Mouse (Mus musculus) MEL-GATA-1-ER (cell line): ENCODE measurements around the gene 2610318N02Rik.
"Not testable (repeated sequence)": the region's sequence is repeated elsewhere in the genome, so short reads cannot be mapped to it uniquely, and the experiment has no call there.

ENCODE experiments used
- DNase-seq: peaks from one replicate; pipeline ENCODE4 v3.0.0-alpha.2; 2012; ENCODE audit warnings: low read depth; ENCODE audit errors: extremely low read depth

The 2610318N02Rik gene

GRCm38 (mm10) chr16:17124871-17125520 is at the start of gene 2610318N02Rik:
TSS of gene 2610318N02Rik (minus strand) at chr16:17125167.
- peak; percentile 92 for DNase-seq

- no peak for DNase-seq
These were observed 43.1 kb upstream of the 2610318N02Rik start for GRCm38 (mm10) chr16:17168049-17168448.

DNA sequence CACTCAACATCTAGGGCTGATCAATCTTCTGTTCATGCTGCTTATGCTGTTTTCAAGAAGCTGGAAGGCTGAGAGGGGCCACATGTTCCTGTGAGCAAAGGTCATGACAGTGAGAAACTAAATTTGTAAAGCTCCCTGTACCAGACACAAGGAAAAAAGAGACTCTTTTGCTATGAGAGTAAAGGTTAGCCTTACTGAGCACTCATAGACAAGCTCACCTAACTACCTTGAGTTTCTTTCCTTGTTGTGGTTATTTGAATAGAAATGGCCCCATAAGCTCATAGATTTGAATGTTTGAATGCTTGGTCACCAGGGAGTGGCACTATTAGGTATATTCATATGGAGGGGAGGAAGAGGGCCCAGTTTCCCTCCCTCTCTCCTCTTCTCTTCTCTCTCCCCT is 42.2 kb upstream of the 2610318N02Rik start:
- DNase-seq, result no peak

DNA sequence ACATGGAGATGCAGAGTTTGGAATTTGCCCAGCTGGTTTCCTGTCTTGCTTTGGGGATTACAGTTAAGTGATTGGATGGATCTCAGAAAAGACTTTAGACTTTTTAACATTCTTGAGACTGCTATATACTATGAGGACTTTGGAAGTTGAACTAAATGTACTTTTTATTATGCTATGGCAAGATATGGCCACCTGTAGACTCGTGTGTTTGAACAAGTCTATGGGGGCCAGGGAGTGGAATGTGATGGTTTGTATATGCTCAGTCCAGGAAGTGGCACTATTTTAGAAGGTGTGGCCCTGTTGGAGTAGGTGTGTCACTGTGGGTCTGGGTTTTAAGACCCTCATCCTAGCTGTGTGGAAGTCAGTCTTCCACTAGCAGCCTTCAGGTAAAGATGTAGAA is 40.5 kb upstream of the 2610318N02Rik start:
- not testable (repeated sequence) for DNase-seq

GRCm38 (mm10) chr16:17154346-17154745 is 29.4 kb upstream of the 2610318N02Rik start:
- DNase-seq, result no peak

- no peak for DNase-seq
These were observed 26.9 kb upstream of the 2610318N02Rik start for GRCm38 (mm10) chr16:17151874-17152273.

DNA sequence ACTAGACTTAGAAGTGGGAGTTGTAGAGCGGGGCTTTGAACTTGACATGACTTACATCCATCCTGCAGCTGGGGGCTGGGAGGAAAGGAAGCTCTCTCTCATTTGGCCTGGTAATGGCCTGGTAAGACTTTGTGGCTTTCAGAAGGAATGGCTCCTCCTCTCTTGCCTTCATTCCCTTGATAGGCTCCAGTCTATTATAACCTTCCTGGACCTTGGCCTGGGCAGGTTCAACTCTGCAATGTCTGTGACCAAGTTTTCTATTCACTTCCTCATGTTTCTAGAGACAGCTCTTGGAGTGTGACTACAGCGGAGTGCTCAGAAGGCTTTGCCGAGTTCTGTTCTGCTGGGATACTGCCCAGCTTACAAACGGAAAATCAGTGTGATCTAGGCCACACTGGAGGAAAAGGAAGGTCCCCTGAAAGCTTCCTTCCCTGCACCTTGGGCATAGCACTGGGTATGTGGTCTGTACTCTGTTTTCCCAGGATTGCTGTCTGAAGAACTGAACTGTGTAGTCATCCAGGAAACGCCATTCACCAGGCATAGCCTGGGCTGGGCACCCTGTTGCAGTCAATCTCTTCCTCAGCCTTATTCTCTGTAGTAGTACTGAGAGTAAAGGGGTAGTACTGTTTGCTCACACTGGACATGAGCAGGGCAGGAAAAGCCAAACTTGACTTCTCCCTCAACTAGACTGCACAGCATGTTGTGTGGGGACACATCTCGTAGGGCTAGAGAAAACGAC is 25.7 kb upstream of the 2610318N02Rik start:
- no peak for DNase-seq

- peak; percentile 54 for DNase-seq
These were observed 23.1 kb upstream of the 2610318N02Rik start for GRCm38 (mm10) chr16:17148084-17148483.

DNA sequence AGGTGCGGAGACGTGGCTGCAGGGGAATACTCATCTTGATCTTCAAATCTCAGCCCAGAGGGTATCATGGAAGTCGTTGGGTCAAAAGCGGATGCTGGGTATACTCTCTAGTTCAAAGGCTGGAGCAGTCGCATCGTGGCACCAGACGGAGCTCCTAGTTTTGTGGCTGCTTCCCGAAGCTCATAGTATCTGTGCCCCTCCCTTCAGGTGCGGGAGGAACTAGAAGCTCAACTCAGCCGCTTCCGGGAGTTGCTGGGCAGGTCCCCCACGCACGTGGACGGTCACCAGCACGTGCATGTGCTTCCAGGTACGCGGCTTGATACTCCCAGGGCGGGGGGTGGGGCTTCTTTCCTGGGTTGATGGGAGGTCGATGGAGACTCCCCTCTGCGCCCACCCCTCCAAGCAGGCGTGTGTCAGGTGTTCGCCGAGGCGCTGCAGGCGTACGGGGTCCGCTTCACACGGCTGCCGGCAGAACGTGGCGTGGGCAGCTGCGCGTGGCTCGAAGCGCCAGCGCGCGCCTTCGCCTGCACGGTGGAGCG is 22.5 kb upstream of the 2610318N02Rik start:
- DNase-seq, result peak; percentile 48

- DNase-seq, result peak; percentile 77
These were observed 21.8 kb upstream of the 2610318N02Rik start, which contains the start of gene Ccdc116 for GRCm38 (mm10) chr16:17146772-17147235. TSS of gene Ccdc116 (minus strand) at chr16:17147229.

GRCm38 (mm10) chr16:17144339-17144738 is 19.4 kb upstream of the 2610318N02Rik start, which contains the start of gene Ydjc:
TSS of gene Ydjc (plus strand) at chr16:17144621.
- DNase-seq, result peak; percentile 69

- no peak for DNase-seq
These were observed 12.4 kb upstream of the 2610318N02Rik start for GRCm38 (mm10) chr16:17137355-17137754.

- no peak for DNase-seq
These were observed 7.9 kb upstream of the 2610318N02Rik start for GRCm38 (mm10) chr16:17132906-17133200.

- DNase-seq, result peak; percentile 93
These were observed 7.3 kb upstream of the 2610318N02Rik start, which contains the start of gene Sdf2l1 for GRCm38 (mm10) chr16:17132089-17132905. TSS of gene Sdf2l1 (minus strand) at chr16:17132383.

- no peak for DNase-seq
These were observed 6.5 kb upstream of the 2610318N02Rik start for GRCm38 (mm10) chr16:17131191-17132088.

DNA sequence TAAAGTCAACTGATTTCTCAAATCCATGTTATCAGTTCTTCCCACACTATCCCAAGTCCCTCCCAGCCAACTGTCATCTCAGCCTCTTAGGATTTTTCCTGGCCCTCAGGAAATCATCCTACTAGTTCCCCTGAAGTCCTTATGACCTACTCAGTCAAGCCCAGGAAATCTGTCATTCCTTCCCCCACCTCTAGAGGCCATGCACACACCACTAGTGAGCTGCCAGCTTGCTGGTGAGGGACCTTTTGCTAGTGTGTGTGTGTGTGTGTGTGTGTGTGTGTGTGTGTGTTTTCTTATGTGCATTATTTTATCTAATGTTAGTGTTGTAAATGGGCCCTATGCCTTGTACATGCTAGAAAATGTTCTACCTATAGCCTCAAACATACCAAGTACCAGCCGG is 2.3 kb upstream of the 2610318N02Rik start:
- no peak for DNase-seq

DNA sequence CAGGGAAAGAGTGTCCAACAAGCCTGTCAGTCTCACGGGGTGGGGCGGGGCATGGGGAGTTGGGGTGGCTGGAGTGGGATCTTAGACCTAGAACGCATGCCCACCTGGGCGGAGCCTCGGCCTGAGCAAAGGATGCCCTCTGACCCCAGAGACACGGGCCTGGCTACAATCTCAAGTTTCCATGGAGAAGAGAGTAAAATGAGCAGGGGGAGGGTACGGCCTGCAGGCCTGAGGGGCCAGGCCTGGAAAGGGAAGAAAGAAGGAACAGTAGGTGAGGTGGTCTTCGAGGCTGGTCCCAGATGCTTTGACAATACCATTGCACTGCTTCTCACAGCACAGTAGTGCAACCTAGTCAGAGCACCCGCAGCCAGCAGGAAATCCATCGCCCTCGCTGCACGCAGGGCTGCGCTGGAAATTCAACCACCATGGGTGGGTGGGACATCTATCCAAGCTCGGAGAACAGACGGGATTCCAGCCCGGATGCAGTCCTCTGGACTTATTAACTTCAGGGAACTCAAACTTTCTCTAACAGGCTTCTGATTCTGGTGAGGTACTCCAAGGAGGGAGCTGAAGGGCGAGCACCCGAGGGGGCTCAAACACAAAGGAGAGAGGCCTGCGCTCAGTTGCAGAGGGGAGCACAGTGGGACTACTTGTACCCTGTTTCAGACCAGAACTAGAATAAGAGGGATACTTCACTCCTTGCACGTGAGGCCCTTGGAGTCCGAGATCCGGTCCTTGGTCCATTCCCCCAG is 672 bp downstream of the 2610318N02Rik start:
- no peak for DNase-seq

DNA sequence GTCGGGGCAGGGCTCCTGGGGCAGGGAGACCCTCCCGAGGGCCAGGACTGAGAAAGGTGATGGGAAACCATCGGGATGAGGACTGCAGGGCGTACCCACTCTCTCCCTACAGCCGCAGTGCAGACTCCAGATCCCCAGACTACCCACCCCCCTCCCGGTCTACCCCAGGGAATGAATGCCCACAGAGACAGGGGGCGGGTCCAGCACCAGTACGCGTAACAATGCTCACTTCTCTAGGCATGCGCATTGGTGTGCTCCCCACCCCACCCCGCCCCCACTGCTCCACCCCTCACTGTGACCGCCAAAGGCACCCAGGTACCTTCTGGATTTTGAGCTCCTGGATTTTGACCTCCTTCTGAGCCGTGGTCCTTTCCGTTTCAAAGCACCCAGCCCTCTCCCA is 3.4 kb downstream of the 2610318N02Rik start:
- no peak for DNase-seq

DNA sequence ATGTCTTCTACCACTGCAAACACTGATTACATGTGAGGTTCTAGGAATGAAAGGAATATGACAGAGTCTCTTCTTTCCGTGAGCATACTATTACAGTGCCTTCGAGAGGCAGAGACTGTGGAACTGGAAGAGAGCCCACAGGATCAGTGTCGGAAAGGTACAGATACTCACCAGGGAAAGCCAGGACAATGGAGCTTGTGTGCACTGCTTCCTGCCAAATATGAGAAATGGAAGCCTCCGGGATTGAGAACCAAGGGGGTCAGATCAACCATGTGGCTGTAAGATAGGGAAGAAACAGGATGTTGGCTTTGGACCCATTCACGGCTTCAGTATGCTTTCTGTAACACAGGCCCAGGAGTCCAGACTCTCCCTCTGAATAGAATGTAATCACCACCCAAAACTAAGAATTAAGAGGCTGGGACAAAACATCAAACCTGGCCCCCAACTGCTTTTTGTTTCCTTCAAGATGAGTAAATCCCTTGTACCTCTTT is 7.6 kb downstream of the 2610318N02Rik start:
- no peak for DNase-seq
